Mouse (Mus musculus): ENCODE measurements around the gene Sh3kbp1. TPM values are rescaled to one million over a fixed set of nuclear protein-coding genes. Genes with fewer than 3 reads are reported as not detected.

Gene Sh3kbp1
- polyA plus RNA-seq, 1 experiment from 2014 or later: 52.3 TPM

- Histone ChIP-seq H3K27me3 (replicated peaks; ENCODE audit: control insufficient read depth, insufficient read depth, low read length) (no peaks in the 10 kb centered on the region), H3K27ac (ENCODE audit: low read length) (no peak overlapping the region), H3K36me3 (ENCODE audit: control insufficient read depth, insufficient read depth) (no peaks in the 10 kb centered on the region), H3K4me3 (replicated peaks; ENCODE audit: low read length) (no peak overlapping the region), H3K4me2 (ENCODE audit: low read length) (no peak overlapping the region), H3K4me1 (replicated peaks; ENCODE audit: control insufficient read depth, insufficient read depth, low read length) (no peaks in the 10 kb centered on the region), H3K9ac (replicated peaks; ENCODE audit: low read depth, low read length) (no peak overlapping the region), H3K9me3 (ENCODE audit: control insufficient read depth, low read length) (no peaks in the 10 kb centered on the region)
- no peak for ATAC-seq
- 87% methylated on average over 7 of the region's 7 CpGs for WGBS
Observed at GRCm38 (mm10) chrX:159756901-159757821, 130.1 kb downstream of the Sh3kbp1 start.

GRCm38 (mm10) chrX:159757854-159758540, 130.9 kb downstream of the Sh3kbp1 start:
- no peaks in the 10 kb centered on the region for H3K36me3 ChIP-seq (ENCODE audit: control insufficient read depth, insufficient read depth)

DNA sequence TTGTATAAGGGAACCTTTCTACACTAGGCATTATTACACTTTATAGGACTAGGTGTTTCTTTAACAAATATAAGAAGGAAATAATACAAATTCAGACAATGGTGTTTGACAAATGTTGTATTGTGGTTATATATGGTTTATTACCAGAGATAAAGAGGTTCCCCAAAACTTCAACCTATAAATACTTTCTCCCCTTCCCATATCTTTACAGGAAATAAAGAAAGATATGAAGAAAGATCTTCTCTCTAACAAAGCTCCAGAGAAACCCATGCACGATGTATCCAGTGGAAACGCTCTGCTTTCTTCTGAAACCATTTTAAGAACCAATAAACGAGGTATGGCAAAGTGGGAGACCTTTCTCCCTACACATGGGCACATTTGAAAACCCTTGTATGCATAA, 136.7 kb downstream of the Sh3kbp1 start:
- ATAC-seq: no peak
- no peak overlapping the region for H3K4me3 ChIP-seq (replicated peaks; ENCODE audit: low read length)
- H3K27me3 ChIP-seq (replicated peaks; ENCODE audit: control insufficient read depth, insufficient read depth, low read length): no peaks in the 10 kb centered on the region
- H3K9ac ChIP-seq (replicated peaks; ENCODE audit: low read depth, low read length): no peak overlapping the region
- no peaks in the 10 kb centered on the region for H3K36me3 ChIP-seq (ENCODE audit: control insufficient read depth, insufficient read depth)
- no peaks in the 10 kb centered on the region for H3K9me3 ChIP-seq (ENCODE audit: control insufficient read depth, low read length)
- H3K27ac ChIP-seq (ENCODE audit: low read length): no peak overlapping the region
- WGBS: 83% methylated on average over 3 of the region's 3 CpGs
- H3K4me2 ChIP-seq (ENCODE audit: low read length): no peak overlapping the region
- H3K4me1 ChIP-seq (replicated peaks; ENCODE audit: control insufficient read depth, insufficient read depth, low read length): no peaks in the 10 kb centered on the region

More at GRCm38 (mm10) chrX:159757854-159758540, 130.9 kb downstream of the Sh3kbp1 start:
- ATAC-seq: no peak
- H3K9ac ChIP-seq (replicated peaks; ENCODE audit: low read depth, low read length): no peak overlapping the region
- no peaks in the 10 kb centered on the region for H3K9me3 ChIP-seq (ENCODE audit: control insufficient read depth, low read length)
- H3K4me1 ChIP-seq (replicated peaks; ENCODE audit: control insufficient read depth, insufficient read depth, low read length): no peaks in the 10 kb centered on the region
- H3K27ac ChIP-seq (ENCODE audit: low read length): no peak overlapping the region
- no peaks in the 10 kb centered on the region for H3K27me3 ChIP-seq (replicated peaks; ENCODE audit: control insufficient read depth, insufficient read depth, low read length)
- no peak overlapping the region for H3K4me2 ChIP-seq (ENCODE audit: low read length)
- WGBS: 77% methylated on average over 4 of the region's 5 CpGs
- no peak overlapping the region for H3K4me3 ChIP-seq (replicated peaks; ENCODE audit: low read length)

- H3K4me1 ChIP-seq (replicated peaks; ENCODE audit: control insufficient read depth, insufficient read depth, low read length): no peaks in the 10 kb centered on the region
- H3K4me2 ChIP-seq (ENCODE audit: low read length): no peak overlapping the region
- H3K9ac ChIP-seq (replicated peaks; ENCODE audit: low read depth, low read length): no peak overlapping the region
- no peaks in the 10 kb centered on the region for H3K9me3 ChIP-seq (ENCODE audit: control insufficient read depth, low read length)
- WGBS: 40% methylated on average over 1 of the region's 1 CpGs
- no peaks in the 10 kb centered on the region for H3K36me3 ChIP-seq (ENCODE audit: control insufficient read depth, insufficient read depth)
- H3K27ac ChIP-seq (ENCODE audit: low read length): no peak overlapping the region
- H3K27me3 ChIP-seq (replicated peaks; ENCODE audit: control insufficient read depth, insufficient read depth, low read length): no peaks in the 10 kb centered on the region
- no peak overlapping the region for H3K4me3 ChIP-seq (replicated peaks; ENCODE audit: low read length)
- ATAC-seq: no peak
Observed at GRCm38 (mm10) chrX:159765850-159766249, 138.8 kb downstream of the Sh3kbp1 start.

GRCm38 (mm10) chrX:159769005-159769404, 141.9 kb downstream of the Sh3kbp1 start:
- no peaks in the 10 kb centered on the region for H3K36me3 ChIP-seq (ENCODE audit: control insufficient read depth, insufficient read depth)
- no peak for ATAC-seq
- H3K4me3 ChIP-seq (replicated peaks; ENCODE audit: low read length): no peak overlapping the region
- no peak overlapping the region for H3K9ac ChIP-seq (replicated peaks; ENCODE audit: low read depth, low read length)
- H3K4me2 ChIP-seq (ENCODE audit: low read length): no peak overlapping the region
- no peaks in the 10 kb centered on the region for H3K4me1 ChIP-seq (replicated peaks; ENCODE audit: control insufficient read depth, insufficient read depth, low read length)
- no peak overlapping the region for H3K27ac ChIP-seq (ENCODE audit: low read length)
- H3K27me3 ChIP-seq (replicated peaks; ENCODE audit: control insufficient read depth, insufficient read depth, low read length): no peaks in the 10 kb centered on the region
- 23% methylated on average over 2 of the region's 2 CpGs for WGBS
- no peaks in the 10 kb centered on the region for H3K9me3 ChIP-seq (ENCODE audit: control insufficient read depth, low read length)

DNA sequence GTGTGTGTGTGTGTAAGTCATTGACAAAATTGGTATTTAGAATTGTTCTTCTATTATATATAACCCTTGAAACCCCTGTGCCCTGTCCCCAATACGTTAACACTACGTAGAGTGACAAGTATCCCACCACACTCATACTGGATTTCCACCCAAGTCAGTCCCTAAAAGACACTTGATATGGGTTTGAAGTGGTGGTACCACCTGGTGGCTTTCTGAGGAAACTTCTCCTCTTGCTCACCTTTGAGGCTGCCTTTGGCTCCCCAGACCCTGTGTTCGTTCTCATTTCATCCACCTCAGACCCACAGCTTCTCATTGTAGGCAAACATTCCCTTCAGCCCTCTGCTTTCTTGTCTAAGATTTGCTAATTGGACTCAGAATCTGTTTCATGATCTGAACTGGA, 142.7 kb downstream of the Sh3kbp1 start:
- no peaks in the 10 kb centered on the region for H3K9me3 ChIP-seq (ENCODE audit: control insufficient read depth, low read length)
- H3K27me3 ChIP-seq (replicated peaks; ENCODE audit: control insufficient read depth, insufficient read depth, low read length): no peaks in the 10 kb centered on the region
- WGBS: 87% methylated on average over 3 of the region's 3 CpGs
- no peak overlapping the region for H3K27ac ChIP-seq (ENCODE audit: low read length)
- no peak overlapping the region for H3K9ac ChIP-seq (replicated peaks; ENCODE audit: low read depth, low read length)
- H3K4me3 ChIP-seq (replicated peaks; ENCODE audit: low read length): no peak overlapping the region
- H3K36me3 ChIP-seq (ENCODE audit: control insufficient read depth, insufficient read depth): no peaks in the 10 kb centered on the region
- no peak overlapping the region for H3K4me2 ChIP-seq (ENCODE audit: low read length)
- H3K4me1 ChIP-seq (replicated peaks; ENCODE audit: control insufficient read depth, insufficient read depth, low read length): no peaks in the 10 kb centered on the region
- ATAC-seq: no peak

- H3K4me2 ChIP-seq (ENCODE audit: low read length): no peak overlapping the region
- 61% methylated on average over 4 of the region's 4 CpGs for WGBS
- no peak overlapping the region for H3K9ac ChIP-seq (replicated peaks; ENCODE audit: low read depth, low read length)
- no peaks in the 10 kb centered on the region for H3K27me3 ChIP-seq (replicated peaks; ENCODE audit: control insufficient read depth, insufficient read depth, low read length)
- no peak for ATAC-seq
- no peak overlapping the region for H3K27ac ChIP-seq (ENCODE audit: low read length)
- H3K4me3 ChIP-seq (replicated peaks; ENCODE audit: low read length): no peak overlapping the region
- H3K36me3 ChIP-seq (ENCODE audit: control insufficient read depth, insufficient read depth): no peaks in the 10 kb centered on the region
- H3K9me3 ChIP-seq (ENCODE audit: control insufficient read depth, low read length): no peaks in the 10 kb centered on the region
- H3K4me1 ChIP-seq (replicated peaks; ENCODE audit: control insufficient read depth, insufficient read depth, low read length): no peaks in the 10 kb centered on the region
Observed at GRCm38 (mm10) chrX:159772137-159772536, 145.1 kb downstream of the Sh3kbp1 start.

DNA sequence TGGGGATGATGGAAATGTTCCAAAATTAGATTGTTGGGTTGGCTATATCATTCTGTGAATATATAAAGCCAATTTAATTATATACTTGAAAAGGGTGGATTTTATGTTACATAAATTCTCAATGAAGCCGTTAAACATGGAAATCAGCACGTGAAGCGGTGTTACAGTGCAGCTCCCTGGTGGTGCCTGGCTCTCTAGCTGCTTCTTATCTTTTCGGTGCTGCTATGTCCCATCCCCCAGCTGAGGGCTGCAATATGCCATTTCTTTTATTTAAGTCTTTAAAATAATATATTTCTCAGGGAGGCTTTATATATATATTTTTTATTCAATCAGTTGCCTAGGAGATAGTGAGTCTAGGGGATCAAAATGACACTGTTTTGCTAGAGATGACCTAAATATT, 148.0 kb downstream of the Sh3kbp1 start:
- 69% methylated on average over 4 of the region's 4 CpGs for WGBS
- ATAC-seq: no peak
- H3K4me1 ChIP-seq (replicated peaks; ENCODE audit: control insufficient read depth, insufficient read depth, low read length): no peaks in the 10 kb centered on the region
- no peaks in the 10 kb centered on the region for H3K36me3 ChIP-seq (ENCODE audit: control insufficient read depth, insufficient read depth)
- H3K9me3 ChIP-seq (ENCODE audit: control insufficient read depth, low read length): no peaks in the 10 kb centered on the region
- no peak overlapping the region for H3K4me3 ChIP-seq (replicated peaks; ENCODE audit: low read length)
- H3K4me2 ChIP-seq (ENCODE audit: low read length): no peak overlapping the region
- H3K27ac ChIP-seq (ENCODE audit: low read length): no peak overlapping the region
- H3K27me3 ChIP-seq (replicated peaks; ENCODE audit: control insufficient read depth, insufficient read depth, low read length): no peaks in the 10 kb centered on the region; the same call in 1 of the 2 replicates
- no peak overlapping the region for H3K9ac ChIP-seq (replicated peaks; ENCODE audit: low read depth, low read length)

DNA sequence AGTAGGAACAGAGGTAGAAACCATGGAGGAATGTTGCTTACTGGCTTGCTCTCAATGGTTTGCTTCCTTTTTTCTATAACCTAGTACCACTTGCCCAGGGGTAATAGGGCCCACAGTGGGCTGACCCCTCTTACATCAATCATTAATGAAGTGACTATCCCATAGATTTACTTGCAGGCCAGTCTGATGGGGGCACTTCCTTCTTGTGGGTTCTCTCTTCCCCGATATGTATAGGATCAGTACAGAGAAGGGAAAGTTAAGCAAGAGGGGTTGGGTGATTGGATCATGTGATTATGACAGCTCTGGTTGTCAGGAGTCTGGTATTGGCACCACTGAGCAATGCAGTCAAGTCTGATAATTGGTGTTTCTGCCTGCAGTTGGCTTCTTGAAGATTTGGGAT, 151.7 kb downstream of the Sh3kbp1 start:
- no peak overlapping the region for H3K9ac ChIP-seq (replicated peaks; ENCODE audit: low read depth, low read length)
- no peaks in the 10 kb centered on the region for H3K9me3 ChIP-seq (ENCODE audit: control insufficient read depth, low read length)
- no peaks in the 10 kb centered on the region for H3K4me1 ChIP-seq (replicated peaks; ENCODE audit: control insufficient read depth, insufficient read depth, low read length)
- no peak overlapping the region for H3K27ac ChIP-seq (ENCODE audit: low read length)
- WGBS: 81% methylated on average over 1 of the region's 1 CpGs
- H3K27me3 ChIP-seq (replicated peaks; ENCODE audit: control insufficient read depth, insufficient read depth, low read length): no peaks in the 10 kb centered on the region; the same call in 1 of the 2 replicates
- ATAC-seq: no peak
- H3K36me3 ChIP-seq (ENCODE audit: control insufficient read depth, insufficient read depth): no peaks in the 10 kb centered on the region
- H3K4me3 ChIP-seq (replicated peaks; ENCODE audit: low read length): no peak overlapping the region
- no peak overlapping the region for H3K4me2 ChIP-seq (ENCODE audit: low read length)
